ENCODE assay signal across 8 mouse cellular contexts in genomic region chr11:59164384-59164783, GRCm38 (mm10). TPM values are rescaled to one million over a fixed set of nuclear protein-coding genes. Genes with fewer than 3 reads are reported as not detected.
A peak's percentile ranks its signal among the peaks of the same experiment; 100 is the strongest.
DNase-seq lines count a peak whose midpoint lies in the region; ATAC-seq and TF ChIP-seq lines count a peak whose summit lies in the region.

No protein-coding gene starts in this region.

- DNase-seq in lung, adult 2 months, result no peak
- DNase-seq in spleen, postnatal 14 days (ENCODE audit: low spot score in 2 of 2), result peak; percentile 65 to 68
- DNase-seq in retina, embryonic 14.5 days (ENCODE audit: low spot score), result no peak
- no peak for DNase-seq in cerebellum, adult 2 months
- DNase-seq in gastrocnemius, adult 8-10 months (ENCODE audit: low spot score in 2 of 2), result no peak

- WGBS in lung, embryonic 15.5 days, result 75% methylated on average over 9 of the region's 9 CpGs
- 72% methylated on average over 9 of the region's 9 CpGs for WGBS in lung, adult 2 months
- 86% methylated on average over 9 of the region's 9 CpGs for WGBS in limb, embryonic 15.5 days
- 71% methylated on average over 9 of the region's 9 CpGs for WGBS in cerebellum, adult 2 months

- peak overlapping the region; percentile 70 for H3K4me2 ChIP-seq in lung, embryonic 15.5 days
- H3K4me2 ChIP-seq in limb, embryonic 15.5 days, result peak overlapping the region; percentile 68; the same call in 1 of the 2 replicates

- no peak for TF ChIP-seq POLR2A in lung, adult 2 months (IDR thresholded peaks at IDR 0.05; ENCODE audit: borderline replicate concordance, extremely low read depth, low read depth, low read length)
- no peak for TF ChIP-seq POLR2A in cerebellum, adult 2 months (IDR thresholded peaks at IDR 0.05; ENCODE audit: borderline replicate concordance, insufficient read depth, low read length)

- H3K27ac ChIP-seq in lung, embryonic 15.5 days, result peak overlapping the region; percentile 100
- peak overlapping the region; percentile 99; the same call in 1 of the 2 replicates for H3K27ac ChIP-seq in limb, embryonic 15.5 days
- no peak overlapping the region for H3K27ac ChIP-seq in cerebellum, adult 2 months (ENCODE audit: insufficient read depth, low read length)

- no peaks in the 10 kb centered on the region for H3K9me3 ChIP-seq in lung, embryonic 15.5 days
- no peaks in the 10 kb centered on the region for H3K9me3 ChIP-seq in erythroblast, embryonic 14.5 days (ENCODE audit: control insufficient read depth, low read length)
- no peaks in the 10 kb centered on the region for H3K9me3 ChIP-seq in limb, embryonic 15.5 days

- peaks cover 17% of the 10 kb centered on the region for H3K4me1 ChIP-seq in lung, embryonic 15.5 days
- no peaks in the 10 kb centered on the region for H3K4me1 ChIP-seq in lung, adult 2 months (ENCODE audit: control insufficient read depth, insufficient read depth, low read length)
- peaks cover 90% of the 10 kb centered on the region for H3K4me1 ChIP-seq in erythroblast, embryonic 14.5 days (ENCODE audit: control insufficient read depth)
- H3K4me1 ChIP-seq in limb, embryonic 15.5 days, result peaks cover 9% of the 10 kb centered on the region
- H3K4me1 ChIP-seq in cerebellum, adult 2 months (ENCODE audit: control insufficient read depth, insufficient read depth, low read length), result no peaks in the 10 kb centered on the region; the same call in 1 of the 2 replicates

- TF ChIP-seq CTCF in lung, adult 2 months (IDR thresholded peaks at IDR 0.05; ENCODE audit: insufficient read depth, low read length), result no peak
- no peak for TF ChIP-seq CTCF in cerebellum, adult 2 months (IDR thresholded peaks at IDR 0.05; ENCODE audit: borderline replicate concordance, insufficient read depth, low read depth, low read length)

- no peak for ATAC-seq in lung, embryonic 15.5 days (ENCODE audit: borderline replicate concordance, extremely low read depth, low FRiP score, low TSS enrichment)
- no peak for ATAC-seq in limb, embryonic 15.5 days (ENCODE audit: insufficient number of reproducible peaks, low FRiP score, low TSS enrichment, low read depth)

- 0 out of 2 replicates have a peak overlapping the region, but pooled peaks have one; percentile 83 for H3K4me3 ChIP-seq in lung, embryonic 15.5 days
- H3K4me3 ChIP-seq in lung, adult 2 months (replicated peaks; ENCODE audit: extremely low read depth, low read depth, low read length), result no peak overlapping the region
- peak overlapping the region; percentile 77 for H3K4me3 ChIP-seq in erythroblast, embryonic 14.5 days (replicated peaks)
- H3K4me3 ChIP-seq in limb, embryonic 15.5 days, result no peak overlapping the region
- no peak overlapping the region for H3K4me3 ChIP-seq in cerebellum, adult 2 months (replicated peaks; ENCODE audit: insufficient read depth, low read depth, low read length)

- H3K36me3 ChIP-seq in lung, embryonic 15.5 days, result no peaks in the 10 kb centered on the region
- H3K36me3 ChIP-seq in erythroblast, embryonic 14.5 days (ENCODE audit: control insufficient read depth), result peaks cover 34% of the 10 kb centered on the region
- no peaks in the 10 kb centered on the region for H3K36me3 ChIP-seq in limb, embryonic 15.5 days

- H3K27me3 ChIP-seq in lung, embryonic 15.5 days, result no peaks in the 10 kb centered on the region
- H3K27me3 ChIP-seq in erythroblast, embryonic 14.5 days (ENCODE audit: control insufficient read depth), result no peaks in the 10 kb centered on the region
- H3K27me3 ChIP-seq in limb, embryonic 15.5 days, result no peaks in the 10 kb centered on the region
- H3K27me3 ChIP-seq in cerebellum, adult 2 months (ENCODE audit: control insufficient read depth, insufficient read depth, low read length), result no peaks in the 10 kb centered on the region

- no peak overlapping the region for H3K9ac ChIP-seq in lung, embryonic 15.5 days
- no peak overlapping the region for H3K9ac ChIP-seq in limb, embryonic 15.5 days

RNA-seq across cellular contexts. Expression of gene Iba57, which starts 0.8 kb away (rescaled TPM):
- polyA plus RNA-seq in lung, embryonic 15.5 days (2015; fragmentation: Nextera tagmentation; extraction: Ambion mirVana), result 4.5 and 5.3 TPM in 2 replicates
- 3.7 and 3.9 TPM in 2 replicates for polyA plus RNA-seq in lung, adult 2 months (2012; rRNA removed)
- 2.9 and 3.3 TPM in 2 replicates for polyA plus RNA-seq in erythroblast, embryonic 14.5 days (2012)
- 4.1 and 4.4 TPM in 2 replicates for polyA plus RNA-seq in limb, embryonic 15.5 days (2015; fragmentation: Nextera tagmentation; extraction: Ambion mirVana)
- 5.1 and 5.7 TPM in 2 replicates for polyA plus RNA-seq in cerebellum, adult 2 months (2012; rRNA removed)
- 1 to 10 TPM; 6.1 to 7.4 (median 7.0) TPM for total RNA-seq in gastrocnemius, adult 8-10 months (2022)

RNA-seq across cellular contexts. Expression of gene Gjc2, which starts 18.6 kb away (rescaled TPM):
- 0.56 and 0.60 TPM in 2 replicates for polyA plus RNA-seq in lung, embryonic 15.5 days (2015; fragmentation: Nextera tagmentation; extraction: Ambion mirVana)
- 1.7 and 3.5 TPM in 2 replicates for polyA plus RNA-seq in lung, adult 2 months (2012; rRNA removed)
- 0.03 TPM in 1 of 2 replicates, not detected in the other for polyA plus RNA-seq in erythroblast, embryonic 14.5 days (2012)
- 0.32 and 0.58 TPM in 2 replicates for polyA plus RNA-seq in limb, embryonic 15.5 days (2015; fragmentation: Nextera tagmentation; extraction: Ambion mirVana)
- 47.5 and 57.1 TPM in 2 replicates for polyA plus RNA-seq in cerebellum, adult 2 months (2012; rRNA removed)
- under 1 TPM in 1 of 4 experiments, not detected in 3; 0.16 TPM for total RNA-seq in gastrocnemius, adult 8-10 months (2022)

RNA-seq across cellular contexts. Expression of gene Guk1, which starts 27.6 kb away (rescaled TPM):
- 131 and 141 TPM in 2 replicates for polyA plus RNA-seq in lung, embryonic 15.5 days (2015; fragmentation: Nextera tagmentation; extraction: Ambion mirVana)
- polyA plus RNA-seq in lung, adult 2 months (2012; rRNA removed), result 100 and 126 TPM in 2 replicates
- polyA plus RNA-seq in erythroblast, embryonic 14.5 days (2012), result 1.9 and 3.8 TPM in 2 replicates
- polyA plus RNA-seq in limb, embryonic 15.5 days (2015; fragmentation: Nextera tagmentation; extraction: Ambion mirVana), result 122 and 124 TPM in 2 replicates
- polyA plus RNA-seq in cerebellum, adult 2 months (2012; rRNA removed), result 207 and 235 TPM in 2 replicates
- 10 to 100 TPM; 36.2 to 43.1 (median 36.8) TPM for total RNA-seq in gastrocnemius, adult 8-10 months (2022)

RNA-seq across cellular contexts. Expression of gene Obscn, which starts 28.2 kb away (rescaled TPM):
- 1.9 and 3.0 TPM in 2 replicates for polyA plus RNA-seq in lung, embryonic 15.5 days (2015; fragmentation: Nextera tagmentation; extraction: Ambion mirVana)
- 5.3 and 19.0 TPM in 2 replicates for polyA plus RNA-seq in lung, adult 2 months (2012; rRNA removed)
- 0.01 and 0.03 TPM in 2 replicates for polyA plus RNA-seq in erythroblast, embryonic 14.5 days (2012)
- polyA plus RNA-seq in limb, embryonic 15.5 days (2015; fragmentation: Nextera tagmentation; extraction: Ambion mirVana), result 2.2 and 4.5 TPM in 2 replicates
- 0.43 and 0.52 TPM in 2 replicates for polyA plus RNA-seq in cerebellum, adult 2 months (2012; rRNA removed)
- total RNA-seq in gastrocnemius, adult 8-10 months (2022), result 1,000 to 10,000 TPM; 2,003 to 2,639 (median 2,223) TPM

RNA-seq across cellular contexts. Expression of gene Mrpl55, which starts 37.9 kb away (rescaled TPM):
- 89.6 and 92.6 TPM in 2 replicates for polyA plus RNA-seq in lung, embryonic 15.5 days (2015; fragmentation: Nextera tagmentation; extraction: Ambion mirVana)
- polyA plus RNA-seq in lung, adult 2 months (2012; rRNA removed), result 26.0 and 27.0 TPM in 2 replicates
- 4.0 and 5.3 TPM in 2 replicates for polyA plus RNA-seq in erythroblast, embryonic 14.5 days (2012)
- polyA plus RNA-seq in limb, embryonic 15.5 days (2015; fragmentation: Nextera tagmentation; extraction: Ambion mirVana), result 75.7 and 78.9 TPM in 2 replicates
- 53.9 and 57.3 TPM in 2 replicates for polyA plus RNA-seq in cerebellum, adult 2 months (2012; rRNA removed)
- 10 to 100 TPM; 51.9 to 58.6 (median 56.0) TPM for total RNA-seq in gastrocnemius, adult 8-10 months (2022)

Comparison
In these comparisons a context has a peak if more than half of its experiments do, and no peak if none do; other contexts are left out.
1. H3K4me3 ChIP-seq: peak in lung, embryonic 15.5 days (single experiment) and erythroblast, embryonic 14.5 days (single experiment); none in lung, adult 2 months (single experiment), limb, embryonic 15.5 days (single experiment) and cerebellum, adult 2 months (single experiment).
2. DNase-seq: peak in spleen, postnatal 14 days (2 of 2); none in lung, adult 2 months (single experiment), retina, embryonic 14.5 days (single experiment), cerebellum, adult 2 months (0 of 2) and gastrocnemius, adult 8-10 months (0 of 2).
3. RNA of gene Gjc2, which starts 18.6 kb away (polyA plus RNA-seq): 47.5 to 57.1 TPM in cerebellum, adult 2 months; 1.7 to 3.5 TPM in lung, adult 2 months, 0.56 to 0.60 TPM in lung, embryonic 15.5 days, 0.32 to 0.58 TPM in limb, embryonic 15.5 days and 0.03 TPM in erythroblast, embryonic 14.5 days; every median in the first group is over 10 times any median in the second.
4. RNA of gene Guk1, which starts 27.6 kb away (polyA plus RNA-seq): 207 to 235 TPM in cerebellum, adult 2 months, 131 to 141 TPM in lung, embryonic 15.5 days, 100 to 126 TPM in lung, adult 2 months and 122 to 124 TPM in limb, embryonic 15.5 days; 1.9 to 3.8 TPM in erythroblast, embryonic 14.5 days; every median in the first group is over 10 times any median in the second.